ENCODE assay signal across 10 mouse cellular contexts in genomic region chr5:38157481-38158020, GRCm38 (mm10). TPM values are rescaled to one million over a fixed set of nuclear protein-coding genes. Genes with fewer than 3 reads are reported as not detected.
A peak's percentile ranks its signal among the peaks of the same experiment; 100 is the strongest.
DNase-seq lines count a peak whose midpoint lies in the region; ATAC-seq lines count a peak whose summit lies in the region.
"Had no signal": no experiment of that assay in that cellular context is flagged by ENCODE, and none has a peak within 500 bp of the region (broad histone marks: within the 10 kb centered on the region; RNA-seq: fewer than 3 reads in every experiment).

No protein-coding gene starts in this region.

- DNase-seq in kidney, adult 18-20 months, result no peak
- no peak for DNase-seq in embryonic facial prominence, embryonic 14.5 days (ENCODE audit: low spot score)
- DNase-seq in intestine, embryonic 14.5 days (ENCODE audit: low spot score), result no peak
- no peak for DNase-seq in urinary bladder, postnatal 14 days (ENCODE audit: low spot score)
- DNase-seq in left cerebral cortex, adult 9 months (ENCODE audit: low spot score in 2 of 2), result no peak
- no peak for DNase-seq in T-cell, adult 2 months (ENCODE audit: low spot score)
- DNase-seq: kidney, adult 9 months had no signal

- no peaks in the 10 kb centered on the region for H3K9me3 ChIP-seq in kidney, embryonic 16.5 days (ENCODE audit: low read length)
- no peaks in the 10 kb centered on the region for H3K9me3 ChIP-seq in embryonic facial prominence, embryonic 14.5 days (ENCODE audit: control insufficient read depth, low read length)
- no peaks in the 10 kb centered on the region for H3K9me3 ChIP-seq in intestine, embryonic 14.5 days (ENCODE audit: control insufficient read depth, low read length)
- H3K9me3 ChIP-seq in neural tube, embryonic 12.5 days, result no peaks in the 10 kb centered on the region

- peaks cover 6% of the 10 kb centered on the region for H3K4me1 ChIP-seq in kidney, embryonic 16.5 days (ENCODE audit: insufficient read depth, low read length)
- peaks cover 6% of the 10 kb centered on the region; the same call in 1 of the 2 replicates for H3K4me1 ChIP-seq in embryonic facial prominence, embryonic 14.5 days (ENCODE audit: control insufficient read depth, insufficient read depth, low read length)
- 0 out of 2 replicates have a peak, but pooled peaks cover 5% of the 10 kb centered on the region for H3K4me1 ChIP-seq in intestine, embryonic 14.5 days (replicated peaks; ENCODE audit: control insufficient read depth, insufficient read depth, low read length)
- peaks cover 56% of the 10 kb centered on the region for H3K4me1 ChIP-seq in neural tube, embryonic 12.5 days

- H3K36me3 ChIP-seq in kidney, embryonic 16.5 days (ENCODE audit: insufficient read depth, low read length), result peaks cover 15% of the 10 kb centered on the region
- peaks cover 49% of the 10 kb centered on the region for H3K36me3 ChIP-seq in embryonic facial prominence, embryonic 14.5 days (ENCODE audit: control insufficient read depth, insufficient read depth, low read length)
- peaks cover 36% of the 10 kb centered on the region for H3K36me3 ChIP-seq in intestine, embryonic 14.5 days (ENCODE audit: control insufficient read depth, insufficient read depth, low read length)
- peaks cover 49% of the 10 kb centered on the region for H3K36me3 ChIP-seq in neural tube, embryonic 12.5 days

- peaks cover 19% of the 10 kb centered on the region for H3K27me3 ChIP-seq in kidney, embryonic 16.5 days (ENCODE audit: insufficient read depth, low read length)
- H3K27me3 ChIP-seq in embryonic facial prominence, embryonic 14.5 days (replicated peaks; ENCODE audit: control insufficient read depth, insufficient read depth, low read length), result 0 out of 2 replicates have a peak, but pooled peaks cover 6% of the 10 kb centered on the region
- H3K27me3 ChIP-seq in intestine, embryonic 14.5 days (replicated peaks; ENCODE audit: control insufficient read depth, insufficient read depth, low read length), result peaks cover 20% of the 10 kb centered on the region
- peaks cover 15% of the 10 kb centered on the region for H3K27me3 ChIP-seq in neural tube, embryonic 12.5 days (replicated peaks)

- no peak overlapping the region for H3K27ac ChIP-seq in kidney, embryonic 16.5 days (ENCODE audit: low read length)
- no peak overlapping the region for H3K27ac ChIP-seq in embryonic facial prominence, embryonic 14.5 days (replicated peaks; ENCODE audit: low read depth, low read length)
- H3K27ac ChIP-seq in intestine, embryonic 14.5 days (ENCODE audit: low read depth), result no peak overlapping the region
- H3K27ac ChIP-seq in neural tube, embryonic 12.5 days, result no peak overlapping the region
- H3K27ac ChIP-seq: liver, embryonic 14.5 days had no signal

- ATAC-seq in kidney, embryonic 16.5 days (ENCODE audit: low FRiP score, low TSS enrichment), result no peak
- no peak for ATAC-seq in embryonic facial prominence, embryonic 14.5 days (ENCODE audit: low read depth)
- ATAC-seq in intestine, embryonic 14.5 days (replicated peaks; ENCODE audit: low FRiP score, low TSS enrichment, low read depth), result no peak
- no peak for ATAC-seq in neural tube, embryonic 12.5 days (ENCODE audit: low FRiP score, low read depth)

- H3K9ac ChIP-seq in kidney, embryonic 16.5 days (replicated peaks; ENCODE audit: low read length), result no peak overlapping the region
- peak overlapping the region; percentile 90; the same call in 1 of the 2 replicates for H3K9ac ChIP-seq in embryonic facial prominence, embryonic 14.5 days (ENCODE audit: low read depth, low read length)
- no peak overlapping the region for H3K9ac ChIP-seq in intestine, embryonic 14.5 days (ENCODE audit: low read length)
- peak overlapping the region; percentile 95 for H3K9ac ChIP-seq in neural tube, embryonic 12.5 days
- H3K9ac ChIP-seq: liver, embryonic 14.5 days had no signal

- peak overlapping the region; percentile 93 for H3K4me2 ChIP-seq in kidney, embryonic 16.5 days (replicated peaks; ENCODE audit: low read depth, low read length)
- peak overlapping the region; percentile 88 for H3K4me2 ChIP-seq in embryonic facial prominence, embryonic 14.5 days (ENCODE audit: low read depth, low read length)
- peak overlapping the region; percentile 78; the same call in 1 of the 2 replicates for H3K4me2 ChIP-seq in intestine, embryonic 14.5 days (ENCODE audit: low read length)
- H3K4me2 ChIP-seq in neural tube, embryonic 12.5 days (replicated peaks), result peak overlapping the region; percentile 77

- no peak overlapping the region for H3K4me3 ChIP-seq in kidney, embryonic 16.5 days (ENCODE audit: low read length)
- H3K4me3 ChIP-seq in embryonic facial prominence, embryonic 14.5 days (ENCODE audit: low read depth, low read length), result peak overlapping the region; percentile 89
- H3K4me3 ChIP-seq in intestine, embryonic 14.5 days (ENCODE audit: low read depth, low read length), result peak overlapping the region; percentile 84; the same call in 1 of the 2 replicates
- H3K4me3 ChIP-seq in neural tube, embryonic 12.5 days, result peak overlapping the region; percentile 75

- WGBS in kidney, embryonic 16.5 days, result 70% methylated on average over 9 of the region's 9 CpGs
- 61% methylated on average over 9 of the region's 9 CpGs for WGBS in embryonic facial prominence, embryonic 14.5 days
- 74% methylated on average over 9 of the region's 9 CpGs for WGBS in intestine, embryonic 14.5 days
- 72% methylated on average over 9 of the region's 9 CpGs for WGBS in neural tube, embryonic 12.5 days

RNA-seq across cellular contexts. Expression of gene Nsg1, which starts 2.2 kb away (rescaled TPM):
- 67.7 and 69.7 TPM in 2 replicates for polyA plus RNA-seq in kidney, embryonic 16.5 days (2015; fragmentation: Nextera tagmentation; extraction: Ambion mirVana)
- polyA plus RNA-seq in embryonic facial prominence, embryonic 14.5 days (2014; fragmentation: Nextera tagmentation; extraction: Ambion mirVana), result 32.5 and 35.0 TPM in 2 replicates
- polyA plus RNA-seq in intestine, embryonic 14.5 days (2014; fragmentation: Nextera tagmentation; extraction: Ambion mirVana), result 16.1 and 18.0 TPM in 2 replicates
- 530 and 545 TPM in 2 replicates for polyA plus RNA-seq in neural tube, embryonic 12.5 days (2016; fragmentation: Nextera tagmentation; extraction: Ambion mirVana)

Comparison
In these comparisons a context has a peak if more than half of its experiments do, and no peak if none do; other contexts are left out.
1. H3K9ac ChIP-seq: peak in embryonic facial prominence, embryonic 14.5 days (single experiment) and neural tube, embryonic 12.5 days (single experiment); none in kidney, embryonic 16.5 days (single experiment) and intestine, embryonic 14.5 days (single experiment).
2. Peak in every context shown above with its lines, with median percentiles within 50 percentile points of each other: H3K4me2 ChIP-seq.